32 mouse cellular contexts compared by ENCODE assay signal in genomic region chr2:132725376-132725905, GRCm38 (mm10). TPM values are rescaled to one million over a fixed set of nuclear protein-coding genes. Genes with fewer than 3 reads are reported as not detected.
DNase-seq lines count a peak whose midpoint lies in the region; ATAC-seq and TF ChIP-seq lines count a peak whose summit lies in the region.
"Had no signal": no experiment of that assay in that cellular context is flagged by ENCODE, and none has a peak within 500 bp of the region (broad histone marks: within the 10 kb centered on the region; RNA-seq: fewer than 3 reads in every experiment).

No protein-coding gene starts in this region.

- no peaks in the 10 kb centered on the region for H3K27me3 ChIP-seq in CH12.LX (replicated peaks)
- H3K27me3 ChIP-seq in splenic B cell, adult 2 months (ENCODE audit: control insufficient read depth, insufficient read depth, low read length, poor library complexity, severe bottlenecking) = no peaks in the 10 kb centered on the region
- H3K27me3 ChIP-seq: embryonic facial prominence, embryonic 15.5 days; forebrain, embryonic 12.5 days; heart, embryonic 12.5 days; hindbrain, embryonic 15.5 days; intestine, embryonic 15.5 days; liver, embryonic 12.5 days; midbrain, embryonic 13.5 days; neural tube, embryonic 12.5 days had no signal

- H3K36me3 ChIP-seq in CH12.LX (replicated peaks in 1 of 2; ENCODE audit: control insufficient read depth in 1 of 2, insufficient read depth in 1 of 2, low read length in 1 of 2) = peaks cover 0 to 2% of the 10 kb centered on the region in 2 experiments
- H3K36me3 ChIP-seq in splenic B cell, adult 2 months (ENCODE audit: control insufficient read depth, insufficient read depth, low read length, poor library complexity, severe bottlenecking) = no peaks in the 10 kb centered on the region
- H3K36me3 ChIP-seq: embryonic facial prominence, embryonic 10.5 days; forebrain, embryonic 12.5 days; heart, embryonic 12.5 days; hindbrain, embryonic 15.5 days; intestine, embryonic 15.5 days; liver, embryonic 12.5 days; midbrain, embryonic 13.5 days; neural tube, embryonic 12.5 days had no signal

- peak overlapping the region; percentile 37 for H3K4me2 ChIP-seq in CH12.LX (ENCODE audit: insufficient read depth, low read depth, poor library complexity, severe bottlenecking)
- H3K4me2 ChIP-seq: embryonic facial prominence, embryonic 15.5 days; forebrain, embryonic 12.5 days; heart, embryonic 12.5 days; hindbrain, embryonic 15.5 days; intestine, embryonic 15.5 days; liver, embryonic 12.5 days; midbrain, embryonic 13.5 days; neural tube, embryonic 12.5 days had no signal

- in situ Hi-C loops in CH12.LX (cut with MboI; ENCODE audit: low pct_ligation_motif_present, low pct_unique_long_range_greater_than_20kb, low sequenced_read_pairs) = no loop called here

- ATAC-seq in megakaryocyte, adult 5-6 weeks (ENCODE audit: poor library complexity, severe bottlenecking) = peak; percentile 40
- ATAC-seq: forebrain, postnatal 0 days; intestine, embryonic 15.5 days; liver, embryonic 12.5 days; liver, postnatal 0 days; midbrain, embryonic 13.5 days had no signal

- TF ChIP-seq CTCF in CH12.LX (conservative IDR thresholded peaks at IDR 0.05 in 1 of 2, IDR thresholded peaks at IDR 0.05 in 1 of 2; ENCODE audit: low read depth in 2 of 2, low read length in 2 of 2) = no peak

- no peak for TF ChIP-seq EP300 in CH12.LX (IDR thresholded peaks at IDR 0.05; ENCODE audit: low read length)

- H3K79me2 ChIP-seq in CH12.LX (replicated peaks; ENCODE audit: control insufficient read depth, extremely low read depth, insufficient read depth, poor library complexity, severe bottlenecking) = no peaks in the 10 kb centered on the region

- H3K9ac ChIP-seq in CH12.LX (ENCODE audit: insufficient read depth, low read depth) = no peak overlapping the region
- H3K9ac ChIP-seq: embryonic facial prominence, embryonic 15.5 days; forebrain, embryonic 12.5 days; forebrain, postnatal 0 days; heart, embryonic 12.5 days; hindbrain, embryonic 15.5 days; intestine, embryonic 15.5 days; liver, embryonic 12.5 days; liver, postnatal 0 days; midbrain, embryonic 13.5 days; neural tube, embryonic 12.5 days had no signal

- H3K4me3 ChIP-seq in CH12.LX (replicated peaks in 1 of 3; ENCODE audit: low read depth in 2 of 3, low read length in 2 of 3, poor library complexity in 1 of 3) = no peak overlapping the region
- H3K4me3 ChIP-seq: embryonic facial prominence, embryonic 10.5 days; embryonic facial prominence, embryonic 15.5 days; forebrain, embryonic 12.5 days; heart, adult 2 months; heart, embryonic 12.5 days; hindbrain, embryonic 15.5 days; intestine, embryonic 15.5 days; liver, embryonic 12.5 days; midbrain, embryonic 13.5 days; neural tube, embryonic 12.5 days had no signal

- peaks cover 16 to 31% of the 10 kb centered on the region in 2 experiments for H3K4me1 ChIP-seq in CH12.LX (ENCODE audit: control insufficient read depth in 1 of 2, insufficient read depth in 2 of 2)
- H3K4me1 ChIP-seq: intestine, embryonic 15.5 days had no signal

- no peak for TF ChIP-seq POLR2A in CH12.LX (IDR thresholded peaks at IDR 0.05; ENCODE audit: low read depth, low read length)

- dilution Hi-C loops in CH12.LX (cut with MboI; ENCODE audit: extremely low pct_ligation_motif_present, extremely low pct_unique_long_range_greater_than_20kb, low sequenced_read_pairs) = no loop called here

- H3K9me3 ChIP-seq in CH12.LX (replicated peaks; ENCODE audit: low read length) = no peaks in the 10 kb centered on the region
- H3K9me3 ChIP-seq: embryonic facial prominence, embryonic 10.5 days; embryonic facial prominence, embryonic 15.5 days; forebrain, embryonic 12.5 days; heart, embryonic 12.5 days; hindbrain, embryonic 15.5 days; intestine, embryonic 15.5 days; liver, embryonic 12.5 days; midbrain, embryonic 13.5 days; neural tube, embryonic 12.5 days had no signal

- no peak overlapping the region for H3K27ac ChIP-seq in CH12.LX (ENCODE audit: insufficient read depth, low read depth)
- H3K27ac ChIP-seq: embryonic facial prominence, embryonic 10.5 days; embryonic facial prominence, embryonic 15.5 days; heart, adult 2 months; intestine, embryonic 15.5 days; kidney, postnatal 0 days; liver, embryonic 12.5 days; neural tube, embryonic 12.5 days; stomach, postnatal 0 days had no signal

- no peak for TF ChIP-seq RAD21 in CH12.LX (IDR thresholded peaks at IDR 0.05; ENCODE audit: low read depth, low read length)

- peak; percentile 6 for DNase-seq in thymus, postnatal 25 days
- no peak for DNase-seq in thymus, postnatal 36 days
- DNase-seq in CH12.LX (ENCODE audit: extremely low read depth) = no peak
- peak; percentile 21 for DNase-seq in splenic B cell, adult 2 months (ENCODE audit: low read depth, low spot score)
- no peak for DNase-seq in gastrocnemius, postnatal 14 days
- no peak for DNase-seq in Muller cell, postnatal 12 days (ENCODE audit: inconsistent ontology term)
- DNase-seq in frontal cortex, adult 2 months (ENCODE audit: extremely low spot score in 1 of 2, low spot score in 1 of 2) = no peak
- DNase-seq: adrenal gland, adult 8-10 months; cerebellum, adult 11 months; cerebellum, adult 9-10 months; forebrain, postnatal 0 days; gastrocnemius, postnatal 25 days; heart, adult 2 months; kidney, adult 2 months; layer of hippocampus, postnatal 36 days; left cerebral cortex, postnatal 4 days; liver, postnatal 0 days; lung, postnatal 4 days; thymus, adult 18-20 months had no signal

- intact Hi-C loops in gastrocnemius, postnatal 14 days (cut with DNase I; ENCODE audit: low total_unique reads) = no loop called here

TF ChIP-seq in CH12.LX, 34 proteins besides CTCF, POLR2A, EP300 and RAD21:
- TF ChIP-seq BHLHE40 (IDR thresholded peaks at IDR 0.05; ENCODE audit: low read depth, low read length) (peak; percentile 62), E2F4 (IDR thresholded peaks at IDR 0.05; ENCODE audit: insufficient replicate concordance, low read depth, low read length) (no peak), RCOR1 (conservative IDR thresholded peaks at IDR 0.05; ENCODE audit: low read depth, low read length) (no peak)

RNA-seq across cellular contexts. Expression of gene Shld1, which starts 38.7 kb away (rescaled TPM):
- total RNA-seq in CH12.LX (2012; rRNA removed) = 8.6 and 9.3 TPM in 2 replicates
- total RNA-seq in CH12.LX (2014; rRNA removed) = 11.6 and 12.6 TPM in 2 replicates
- 5.7 and 7.0 TPM in 2 replicates for polyA plus RNA-seq in CH12.LX (2012; ENCODE audit: insufficient read length, low read depth)
- 15.7 and 16.0 TPM in 2 replicates for total RNA-seq in megakaryocyte, adult 5-6 weeks (2015)
- 5.9 and 12.5 TPM in 2 replicates for total RNA-seq in megakaryocyte, adult 5-6 weeks (2017)
- 1 to 10 TPM; 3.1 to 3.2 TPM for total RNA-seq in gastrocnemius, postnatal 14 days (2021)
- 20.7 and 21.4 TPM in 2 replicates for polyA plus RNA-seq in frontal cortex, adult 2 months (2012; rRNA removed)

RNA-seq across cellular contexts. Expression of gene Chgb, which starts 55.6 kb away (rescaled TPM):
- total RNA-seq in CH12.LX (2012; rRNA removed) (0.08 and 0.13 TPM in 2 replicates), CH12.LX (2014; rRNA removed) (not detected in 2 replicates)
- polyA plus RNA-seq in CH12.LX (2012; ENCODE audit: insufficient read length, low read depth) = 0.08 TPM in 1 of 2 replicates, not detected in the other
- total RNA-seq in megakaryocyte, adult 5-6 weeks (2015) = not detected in 2 replicates
- total RNA-seq in megakaryocyte, adult 5-6 weeks (2017) = not detected in 2 replicates
- under 1 TPM; 0.18 to 0.21 TPM for total RNA-seq in gastrocnemius, postnatal 14 days (2021)
- 237 and 239 TPM in 2 replicates for polyA plus RNA-seq in frontal cortex, adult 2 months (2012; rRNA removed)
- total RNA-seq: hematopoietic stem cell, adult 5-6 weeks had no signal
- polyA plus RNA-seq: liver, postnatal 0 days had no signal

Comparison
In these comparisons a context has a peak if more than half of its experiments do, and no peak if none do; other contexts are left out.
1. DNase-seq: peak in thymus, postnatal 25 days (single experiment) and splenic B cell, adult 2 months (single experiment); none in thymus, postnatal 36 days (0 of 2), CH12.LX (single experiment), gastrocnemius, postnatal 14 days (single experiment), Muller cell, postnatal 12 days (single experiment) and frontal cortex, adult 2 months (0 of 2).